Mouse (Mus musculus): Measurements from ENCODE around the gene Ampd3.

GRCm38 (mm10) chr7:110818787-110819350 lies 50.9 kb downstream of the Ampd3 start:
- TF ChIP-seq SMC3 (IDR thresholded peaks at IDR 0.05; ENCODE audit: low read depth, low read length): peak; percentile 17
- TF ChIP-seq CTCF (IDR thresholded peaks at IDR 0.05 in 2 of 3, conservative IDR thresholded peaks at IDR 0.05 in 1 of 3; ENCODE audit: control insufficient read depth in 1 of 3, insufficient read depth in 1 of 3, low read depth in 2 of 3, low read length in 3 of 3, poor library complexity in 1 of 3, severe bottlenecking in 1 of 3): no peak
- TF ChIP-seq EP300 (IDR thresholded peaks at IDR 0.05; ENCODE audit: low read depth in 1 of 2, low read length in 2 of 2): peak; percentile 75 to 82
- TF ChIP-seq POLR2A (IDR thresholded peaks at IDR 0.05; ENCODE audit: control insufficient read depth in 1 of 2, insufficient read depth in 1 of 2, low read depth in 1 of 2, low read length in 2 of 2, poor library complexity in 1 of 2): no peak
- TF ChIP-seq NELFE (IDR thresholded peaks at IDR 0.05; ENCODE audit: low read depth, low read length): no peak
- no peak for TF ChIP-seq TBP (IDR thresholded peaks at IDR 0.05; ENCODE audit: low read depth, low read length)
- TF ChIP-seq POLR2AphosphoS2 (IDR thresholded peaks at IDR 0.05; ENCODE audit: low read length): no peak
- TF ChIP-seq RCOR1 (IDR thresholded peaks at IDR 0.05; ENCODE audit: low read depth, low read length): 0 out of 2 replicates have a peak, but pooled peaks have one; percentile 23
